8 mouse cellular contexts compared by ENCODE assay signal in genomic region chr2:128324256-128325096, GRCm38 (mm10).
DNase-seq lines count a peak whose midpoint lies in the region; ATAC-seq lines count a peak whose summit lies in the region.

No protein-coding gene starts in this region.

- H3K4me2 ChIP-seq in forebrain, embryonic 13.5 days: no peak overlapping the region
- peak overlapping the region; percentile 41; the same call in 1 of the 2 replicates for H3K4me2 ChIP-seq in lung, embryonic 16.5 days (ENCODE audit: low read depth, low read length)

- H3K9ac ChIP-seq in forebrain, embryonic 13.5 days: no peak overlapping the region
- H3K9ac ChIP-seq in lung, embryonic 16.5 days (ENCODE audit: low read length): no peak overlapping the region

- peaks cover 5% of the 10 kb centered on the region for H3K27me3 ChIP-seq in forebrain, embryonic 13.5 days
- H3K27me3 ChIP-seq in lung, embryonic 16.5 days (ENCODE audit: control insufficient read depth, insufficient read depth, low read depth, low read length): no peaks in the 10 kb centered on the region

- ATAC-seq in forebrain, embryonic 13.5 days: peak; percentile 58
- ATAC-seq in lung, embryonic 16.5 days (ENCODE audit: low read depth): peak; percentile 83

- H3K9me3 ChIP-seq in forebrain, embryonic 13.5 days (replicated peaks): no peaks in the 10 kb centered on the region
- H3K9me3 ChIP-seq in lung, embryonic 16.5 days (ENCODE audit: control insufficient read depth, low read length): no peaks in the 10 kb centered on the region

- WGBS in forebrain, embryonic 13.5 days: 45% methylated on average over 13 of the region's 13 CpGs
- WGBS in lung, embryonic 16.5 days: 17% methylated on average over 13 of the region's 13 CpGs

- intact Hi-C loops in heart, postnatal 10 days (cut with DNase I): no loop called here

- peak; percentile 66 for DNase-seq in testis, postnatal 10 days (ENCODE audit: low spot score)
- DNase-seq in testis, postnatal 14 days (ENCODE audit: low spot score): no peak
- peak; percentile 82 to 83 for DNase-seq in heart, postnatal 10 days
- DNase-seq in c-Kit-positive CD71-positive TER-119-positive erythroid progenitor cells, embryonic 14.5 days (ENCODE audit: low spot score): no peak
- DNase-seq in frontal cortex, postnatal 25 days (ENCODE audit: low spot score in 2 of 2): no peak
- DNase-seq in adrenal gland, adult 2 months: no peak

- H3K4me3 ChIP-seq in forebrain, embryonic 13.5 days: no peak overlapping the region
- no peak overlapping the region for H3K4me3 ChIP-seq in lung, embryonic 16.5 days (ENCODE audit: low read length)

- H3K4me1 ChIP-seq in forebrain, embryonic 13.5 days: peaks cover 16% of the 10 kb centered on the region
- peaks cover 23% of the 10 kb centered on the region for H3K4me1 ChIP-seq in lung, embryonic 16.5 days (replicated peaks; ENCODE audit: control insufficient read depth, insufficient read depth, low read length)

- H3K36me3 ChIP-seq in forebrain, embryonic 13.5 days (ENCODE audit: poor library complexity, severe bottlenecking): no peaks in the 10 kb centered on the region
- H3K36me3 ChIP-seq in lung, embryonic 16.5 days (ENCODE audit: control insufficient read depth, insufficient read depth, low read length): no peaks in the 10 kb centered on the region

- H3K27ac ChIP-seq in forebrain, embryonic 13.5 days: peak overlapping the region; percentile 27; the same call in 1 of the 2 replicates
- H3K27ac ChIP-seq in lung, embryonic 16.5 days (ENCODE audit: low read length): peak overlapping the region; percentile 58

Comparison
In these comparisons a context has a peak if more than half of its experiments do, and no peak if none do; other contexts are left out.
1. DNase-seq: peak in testis, postnatal 10 days (single experiment) and heart, postnatal 10 days (2 of 2); none in testis, postnatal 14 days (single experiment), c-Kit-positive CD71-positive TER-119-positive erythroid progenitor cells, embryonic 14.5 days (single experiment), frontal cortex, postnatal 25 days (0 of 2) and adrenal gland, adult 2 months (single experiment).